Mouse (Mus musculus) liver, embryonic 11.5 days (tissue): Measurements from ENCODE around the gene Tmem39a. TPM values are rescaled to one million over a fixed set of nuclear protein-coding genes. Genes with fewer than 3 reads are reported as not detected.

Experiments
- ATAC-seq: fragments of 200-750 bp; cut with Nextera tagmentation; replicated peaks from 2 replicates; pipeline ENCODE4 v1.8.0; 2017; ENCODE audit warnings: moderate number of reproducible peaks, mild to moderate bottlenecking, moderate TSS enrichment, moderate library complexity; ENCODE audit not compliant: low FRiP score
- DNase-seq: peaks from one replicate; pipeline ENCODE4 v3.0.0-alpha.2; 2017; ENCODE audit warnings: low spot score
- H3K27ac ChIP-seq: fragments of 300-500 bp; sonication (generic); 2 replicates; pipeline ENCODE4 v1.5.1; 2014; ENCODE audit warnings: mild to moderate bottlenecking, low read depth, low read length, control low read depth
- H3K27me3 ChIP-seq: fragments of 300-500 bp; sonication (generic); replicated peaks from 2 replicates; pipeline ENCODE4 v1.6.1; 2014; ENCODE audit warnings: low read length, mixed read lengths; ENCODE audit not compliant: control insufficient read depth, insufficient read depth
- H3K36me3 ChIP-seq: fragments of 300-500 bp; sonication (generic); 2 replicates; pipeline ENCODE4 v1.6.1; 2014; ENCODE audit warnings: mild to moderate bottlenecking, low read length, moderate library complexity, mixed read lengths; ENCODE audit not compliant: control insufficient read depth, insufficient read depth
- H3K4me1 ChIP-seq: fragments of 300-500 bp; sonication (generic); replicated peaks from 2 replicates; pipeline ENCODE4 v1.6.1; 2014; ENCODE audit warnings: low read length, mixed read lengths; ENCODE audit not compliant: control insufficient read depth, insufficient read depth
- H3K4me2 ChIP-seq: fragments of 300-500 bp; sonication (generic); 2 replicates; pipeline ENCODE4 v1.6.1; 2014; ENCODE audit warnings: mild to moderate bottlenecking, control low read depth, moderate library complexity
- H3K4me3 ChIP-seq: fragments of 300-500 bp; sonication (generic); 2 replicates; pipeline ENCODE4 v1.5.1; 2014; ENCODE audit warnings: low read depth, low read length, control low read depth
- H3K9ac ChIP-seq: fragments of 300-500 bp; sonication (generic); 2 replicates; pipeline ENCODE4 v1.6.1; 2014; ENCODE audit warnings: low read depth, low read length, control low read depth
- H3K9me3 ChIP-seq: fragments of 300-500 bp; sonication (generic); 2 replicates; pipeline ENCODE4 v1.6.1; 2016; ENCODE audit warnings: low read length, inconsistent platforms, mixed read lengths; ENCODE audit not compliant: control insufficient read depth
- WGBS: fragments of 180-500 bp; shearing (Covaris S2); extraction: QIAGEN DNeasy Blood & Tissue Kit; methylation state at CpG from one replicate; pipeline ENCODE4 v1.1.7; 2014; 5-methylcytosine and 5-hydroxymethylcytosine counted together
- polyA plus RNA-seq: library from polyadenylated mRNA; unstranded; fragments of >200 nt; fragmentation: Nextera tagmentation; extraction: Ambion mirVana; gene quantifications from 2 replicates; pipeline ENCODE4 v1.2.1, GENCODE M21; 2014

The Tmem39a gene
- polyA plus RNA-seq, 1 experiment from 2014 or later: 88.7 TPM

GRCm38 (mm10) chr16:38596099-38596498 is 37.6 kb downstream of the Tmem39a start:
- no peak overlapping the region for H3K9ac ChIP-seq
- DNase-seq (no peak), ATAC-seq (no peak)
- H3K4me2 ChIP-seq: no peak overlapping the region
- no peak overlapping the region for H3K27ac ChIP-seq
- no peaks in the 10 kb centered on the region for H3K27me3 ChIP-seq
- no peak overlapping the region for H3K4me3 ChIP-seq
- H3K36me3 ChIP-seq: peaks cover 3% of the 10 kb centered on the region; the same call in 1 of the 2 replicates
- no peaks in the 10 kb centered on the region for H3K9me3 ChIP-seq
- 81% methylated on average over 2 of the region's 2 CpGs for WGBS
- no peaks in the 10 kb centered on the region for H3K4me1 ChIP-seq

- no peaks in the 10 kb centered on the region for H3K9me3 ChIP-seq
- DNase-seq: no peak
- no peak overlapping the region for H3K4me2 ChIP-seq
- H3K36me3 ChIP-seq: peaks cover 4% of the 10 kb centered on the region
- H3K9ac ChIP-seq: no peak overlapping the region
- no peak for ATAC-seq
- no peak overlapping the region for H3K4me3 ChIP-seq
- no peaks in the 10 kb centered on the region for H3K4me1 ChIP-seq
- H3K27ac ChIP-seq: no peak overlapping the region
- H3K27me3 ChIP-seq: no peaks in the 10 kb centered on the region
- 91% methylated on average over 2 of the region's 2 CpGs for WGBS
These were observed 38.2 kb downstream of the Tmem39a start for GRCm38 (mm10) chr16:38596651-38597050.

GRCm38 (mm10) chr16:38598986-38599680 is 40.6 kb downstream of the Tmem39a start:
- no peak overlapping the region for H3K27ac ChIP-seq
- H3K4me2 ChIP-seq: no peak overlapping the region
- no peak overlapping the region for H3K4me3 ChIP-seq
- ATAC-seq (no peak), DNase-seq (no peak)
- no peak overlapping the region for H3K9ac ChIP-seq
- H3K9me3 ChIP-seq: no peaks in the 10 kb centered on the region
- H3K27me3 ChIP-seq: no peaks in the 10 kb centered on the region
- no peaks in the 10 kb centered on the region for H3K4me1 ChIP-seq
- 75% methylated on average over 11 of the region's 11 CpGs for WGBS
- peaks cover 8% of the 10 kb centered on the region; the same call in 1 of the 2 replicates for H3K36me3 ChIP-seq

- H3K4me2 ChIP-seq: 0 out of 2 replicates have a peak overlapping the region, but pooled peaks have one; percentile 2
- H3K27ac ChIP-seq: no peak overlapping the region
These were observed 44.7 kb downstream of the Tmem39a start for GRCm38 (mm10) chr16:38602989-38603804.

GRCm38 (mm10) chr16:38606509-38606908 is 48.0 kb downstream of the Tmem39a start:
- ATAC-seq: no peak
- Histone ChIP-seq H3K4me2 (no peak overlapping the region), H3K4me3 (no peak overlapping the region), H3K36me3 (peaks cover 14% of the 10 kb centered on the region), H3K9me3 (no peaks in the 10 kb centered on the region), H3K4me1 (no peaks in the 10 kb centered on the region), H3K27ac (no peak overlapping the region), H3K27me3 (no peaks in the 10 kb centered on the region), H3K9ac (no peak overlapping the region)
- 80% methylated on average over 7 of the region's 7 CpGs for WGBS
- DNase-seq: no peak

More at GRCm38 (mm10) chr16:38602989-38603804, 44.7 kb downstream of the Tmem39a start:
- H3K4me3 ChIP-seq: no peak overlapping the region
- 52% methylated on average over 11 of the region's 11 CpGs for WGBS
- H3K27me3 ChIP-seq: no peaks in the 10 kb centered on the region
- DNase-seq (no peak), ATAC-seq (peak; percentile 61)
- no peaks in the 10 kb centered on the region for H3K4me1 ChIP-seq
- peaks cover 5% of the 10 kb centered on the region; the same call in 1 of the 2 replicates for H3K36me3 ChIP-seq
- H3K9me3 ChIP-seq: no peaks in the 10 kb centered on the region
- no peak overlapping the region for H3K9ac ChIP-seq

- H3K9me3 ChIP-seq: no peaks in the 10 kb centered on the region
- H3K27ac ChIP-seq: no peak overlapping the region
- 79% methylated on average over 12 of the region's 12 CpGs for WGBS
- no peaks in the 10 kb centered on the region for H3K27me3 ChIP-seq
- no peak overlapping the region for H3K9ac ChIP-seq
- DNase-seq (no peak), ATAC-seq (no peak)
- no peaks in the 10 kb centered on the region for H3K4me1 ChIP-seq
- H3K4me3 ChIP-seq: no peak overlapping the region
- no peak overlapping the region for H3K4me2 ChIP-seq
- peaks cover 11% of the 10 kb centered on the region for H3K36me3 ChIP-seq
These were observed 50.2 kb downstream of the Tmem39a start for GRCm38 (mm10) chr16:38608687-38609086.

GRCm38 (mm10) chr16:38609092-38609491 is 50.6 kb downstream of the Tmem39a start:
- no peaks in the 10 kb centered on the region for H3K27me3 ChIP-seq

GRCm38 (mm10) chr16:38612646-38613045 is 54.1 kb downstream of the Tmem39a start:
- DNase-seq (no peak), ATAC-seq (no peak)
- 79% methylated on average over 5 of the region's 5 CpGs for WGBS
- no peak overlapping the region for H3K4me2 ChIP-seq
- no peak overlapping the region for H3K27ac ChIP-seq
- no peaks in the 10 kb centered on the region for H3K9me3 ChIP-seq
- no peak overlapping the region for H3K9ac ChIP-seq
- H3K4me3 ChIP-seq: no peak overlapping the region
- H3K36me3 ChIP-seq: peaks cover 11% of the 10 kb centered on the region
- H3K4me1 ChIP-seq: no peaks in the 10 kb centered on the region
- H3K27me3 ChIP-seq: no peaks in the 10 kb centered on the region

More at GRCm38 (mm10) chr16:38609092-38609491, 50.6 kb downstream of the Tmem39a start:
- ATAC-seq: no peak
- Histone ChIP-seq H3K4me3 (no peak overlapping the region), H3K36me3 (peaks cover 11% of the 10 kb centered on the region), H3K27ac (no peak overlapping the region), H3K9ac (no peak overlapping the region), H3K4me2 (no peak overlapping the region), H3K9me3 (no peaks in the 10 kb centered on the region), H3K4me1 (no peaks in the 10 kb centered on the region)
- no peak for DNase-seq
- 75% methylated on average over 18 of the region's 18 CpGs for WGBS
